Mouse (Mus musculus) cortical plate, adult 2 months (tissue): ENCODE data around the gene Mei1.

Experiments
- CTCF ChIP-seq: fragments of 200-500 bp; IDR thresholded peaks from 2 replicates; pipeline ENCODE4 v1.5.1; 2011; ENCODE audit warnings: mild to moderate bottlenecking, control low read depth, low read length; ENCODE audit not compliant: insufficient read depth; ENCODE audit errors: extremely low read depth
- POLR2A ChIP-seq: fragments of 200-500 bp; IDR thresholded peaks from 2 replicates; pipeline ENCODE4 v1.6.1; 2011; ENCODE audit warnings: mild to moderate bottlenecking, low read length, control low read depth; ENCODE audit not compliant: insufficient read depth; ENCODE audit errors: extremely low read depth

DNA sequence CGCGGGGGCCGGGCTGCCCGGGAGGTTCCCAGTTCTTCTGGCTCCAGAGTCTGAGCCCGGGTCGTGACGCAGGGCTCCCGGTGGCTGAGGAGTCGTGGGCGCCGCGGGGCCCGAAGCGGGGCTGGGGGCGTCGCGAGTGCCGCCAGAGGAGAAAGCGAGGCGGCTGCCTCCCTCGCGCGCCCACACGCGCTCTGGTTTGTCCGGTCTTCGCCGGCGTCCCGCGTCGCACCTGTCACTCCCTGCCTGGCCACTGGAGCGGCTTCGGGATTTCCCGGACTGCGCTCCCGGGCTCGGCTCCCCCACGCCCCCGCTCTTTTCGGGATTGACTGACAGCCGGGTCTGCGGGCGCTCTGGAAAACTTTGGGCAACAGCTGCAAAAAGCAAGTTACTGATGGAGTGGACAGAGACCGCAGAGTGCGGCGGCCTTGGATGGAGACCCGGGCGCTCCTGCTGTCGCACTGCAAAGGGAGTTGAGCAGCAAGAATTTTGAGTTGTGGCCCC, 77.9 kb downstream of the Mei1 start:
- TF ChIP-seq POLR2A (no peak), CTCF (no peak)
